Mouse (Mus musculus): ENCODE results near the gene Ahsg. TPM values are rescaled to one million over a fixed set of nuclear protein-coding genes. Genes with fewer than 3 reads are reported as not detected.

Ahsg gene
- total RNA-seq, 2 experiments from 2014 or later: 9.1 to 10.1 TPM

GRCm38 (mm10) chr16:22883441-22883840 lies 7.6 kb upstream of the Ahsg start:
- DNase-seq: no peak
- intact Hi-C loops (cut with DNase I): no loop called here

GRCm38 (mm10) chr16:22885356-22885755 lies 5.7 kb upstream of the Ahsg start:
- no peak for DNase-seq
- intact Hi-C loops (cut with DNase I): no loop called here

GRCm38 (mm10) chr16:22886726-22887125 lies 4.4 kb upstream of the Ahsg start:
- intact Hi-C loops (cut with DNase I): no loop called here

GRCm38 (mm10) chr16:22888835-22889234 lies 2.2 kb upstream of the Ahsg start:
- DNase-seq: no peak
- intact Hi-C loops (cut with DNase I): no loop called here

More at GRCm38 (mm10) chr16:22886726-22887125, 4.4 kb upstream of the Ahsg start:
- no peak for DNase-seq

GRCm38 (mm10) chr16:22889716-22890115 lies 1.4 kb upstream of the Ahsg start:
- intact Hi-C loops (cut with DNase I): no loop called here
- DNase-seq: no peak

GRCm38 (mm10) chr16:22891733-22892154 lies 667 bp downstream of the Ahsg start:
- DNase-seq: peak in 1 of 2 experiments; percentile 21
- intact Hi-C loops (cut with DNase I): no loop called here

- intact Hi-C loops (cut with DNase I): no loop called here
- DNase-seq: no peak
Observed at GRCm38 (mm10) chr16:22894095-22894494, 3.0 kb downstream of the Ahsg start.

GRCm38 (mm10) chr16:22896618-22897017 lies 5.5 kb downstream of the Ahsg start:
- intact Hi-C loops (cut with DNase I): no loop called here
- no peak for DNase-seq

GRCm38 (mm10) chr16:22899346-22899745 lies 8.3 kb downstream of the Ahsg start:
- intact Hi-C loops (cut with DNase I): no loop called here

GRCm38 (mm10) chr16:22899866-22900570 lies 8.9 kb downstream of the Ahsg start:
- intact Hi-C loops (cut with DNase I): no loop called here

More at GRCm38 (mm10) chr16:22899346-22899745, 8.3 kb downstream of the Ahsg start:
- DNase-seq: no peak

GRCm38 (mm10) chr16:22901326-22901725 lies 10.2 kb downstream of the Ahsg start:
- intact Hi-C loops (cut with DNase I): no loop called here
- no peak for DNase-seq

More at GRCm38 (mm10) chr16:22899866-22900570, 8.9 kb downstream of the Ahsg start:
- no peak for DNase-seq

- intact Hi-C loops (cut with DNase I): no loop called here
- DNase-seq: no peak
Observed at GRCm38 (mm10) chr16:22909290-22909689, 18.2 kb downstream of the Ahsg start.

- DNase-seq: peak in 1 of 2 experiments; percentile 27
- intact Hi-C loops (cut with DNase I): no loop called here
Observed at GRCm38 (mm10) chr16:22911986-22912385, 20.9 kb downstream of the Ahsg start.

GRCm38 (mm10) chr16:22912886-22913285 lies 21.8 kb downstream of the Ahsg start:
- intact Hi-C loops (cut with DNase I): no loop called here
- DNase-seq: no peak

- intact Hi-C loops (cut with DNase I): no loop called here
- DNase-seq: no peak
Observed at GRCm38 (mm10) chr16:22914276-22914675, 23.2 kb downstream of the Ahsg start.

GRCm38 (mm10) chr16:22918034-22918433 lies 27.0 kb downstream of the Ahsg start, which contains the start of gene Fetub:
Gene Fetub (plus strand): TSS chr16:22918334.
- intact Hi-C loops (cut with DNase I): no loop called here
- no peak for DNase-seq

GRCm38 (mm10) chr16:22918664-22919312 lies 27.7 kb downstream of the Ahsg start:
- intact Hi-C loops (cut with DNase I): no loop called here
- no peak for DNase-seq

GRCm38 (mm10) chr16:22919971-22920854 lies 29.1 kb downstream of the Ahsg start:
- DNase-seq: peak; percentile 17 to 33
- intact Hi-C loops (cut with DNase I): no loop called here

- DNase-seq: no peak
Observed at GRCm38 (mm10) chr16:22921761-22922160, 30.7 kb downstream of the Ahsg start.

GRCm38 (mm10) chr16:22922433-22922832 lies 31.4 kb downstream of the Ahsg start:
- intact Hi-C loops (cut with DNase I): no loop called here

More at GRCm38 (mm10) chr16:22921761-22922160, 30.7 kb downstream of the Ahsg start:
- intact Hi-C loops (cut with DNase I): no loop called here

GRCm38 (mm10) chr16:22929575-22929974 lies 38.5 kb downstream of the Ahsg start:
- no peak for DNase-seq
- intact Hi-C loops (cut with DNase I): no loop called here

More at GRCm38 (mm10) chr16:22922433-22922832, 31.4 kb downstream of the Ahsg start:
- DNase-seq: no peak
